Mouse (Mus musculus): Measurements from ENCODE around the gene Ptpn5. TPM values are rescaled to one million over a fixed set of nuclear protein-coding genes. Genes with fewer than 3 reads are reported as not detected.

The Ptpn5 gene
- polyA plus RNA-seq, 1 experiment: not detected

DNA sequence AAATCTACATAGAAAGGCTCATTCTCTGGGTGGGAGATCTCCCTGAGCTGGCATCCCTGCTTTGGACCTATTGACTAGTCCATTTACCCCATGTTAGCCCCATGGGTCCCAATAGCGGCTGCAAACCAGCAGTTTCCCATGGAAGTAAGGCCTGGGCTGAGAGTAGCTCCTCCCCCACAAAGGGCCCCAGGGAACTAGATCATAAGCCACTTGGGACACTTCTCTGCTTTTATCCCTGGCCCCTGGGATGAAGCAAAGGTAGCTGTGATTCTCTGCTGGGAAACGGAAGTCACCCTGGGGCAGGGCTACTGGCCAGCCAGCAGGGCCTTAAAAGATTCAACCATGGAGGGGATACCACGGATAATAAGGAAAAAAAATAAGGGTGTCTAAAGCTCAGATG is 56.8 kb downstream of the Ptpn5 start:
- 83% methylated on average over 3 of the region's 3 CpGs for WGBS

DNA sequence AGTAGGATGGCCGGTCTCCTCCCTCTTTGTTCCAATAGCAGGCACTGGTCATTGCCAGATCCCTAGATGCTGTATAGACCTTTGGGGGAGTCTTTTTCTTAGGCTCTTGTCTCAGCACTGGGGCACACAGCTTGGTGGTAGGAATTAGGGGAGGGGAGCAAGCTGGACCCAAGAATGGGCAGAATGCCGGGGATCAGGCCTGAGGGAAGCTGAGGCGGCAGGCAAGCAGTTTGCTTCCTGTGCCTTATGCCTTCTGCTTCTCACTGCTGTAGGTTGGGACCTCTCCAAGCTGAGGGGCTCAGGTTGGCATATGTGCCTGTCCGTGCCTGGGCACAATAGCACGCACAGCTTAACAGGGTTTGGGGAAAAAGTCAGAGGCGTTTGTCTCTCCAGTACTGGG is 57.3 kb downstream of the Ptpn5 start:
- Histone ChIP-seq H3K27ac (ENCODE audit: insufficient read depth, low read depth, low read length) (no peak overlapping the region), H3K4me1 (ENCODE audit: control insufficient read depth, insufficient read depth, low read length) (no peaks in the 10 kb centered on the region), H3K4me3 (ENCODE audit: insufficient read depth, low read depth, low read length) (no peak overlapping the region)
- WGBS: 94% methylated on average over 6 of the region's 6 CpGs
- no peak for TF ChIP-seq POLR2A (IDR thresholded peaks at IDR 0.05; ENCODE audit: insufficient read depth, low read depth, low read length)

More for the DNA sequence above, 56.8 kb downstream of the Ptpn5 start:
- H3K4me1 ChIP-seq (ENCODE audit: control insufficient read depth, insufficient read depth, low read length): no peaks in the 10 kb centered on the region
- no peak overlapping the region for H3K27ac ChIP-seq (ENCODE audit: insufficient read depth, low read depth, low read length)
- TF ChIP-seq POLR2A (IDR thresholded peaks at IDR 0.05; ENCODE audit: insufficient read depth, low read depth, low read length) (no peak), CTCF (IDR thresholded peaks at IDR 0.05; ENCODE audit: insufficient read depth, low read depth, low read length) (no peak)
- H3K4me3 ChIP-seq (ENCODE audit: insufficient read depth, low read depth, low read length): no peak overlapping the region

- no peak for TF ChIP-seq CTCF (IDR thresholded peaks at IDR 0.05; ENCODE audit: insufficient read depth, low read depth, low read length)
- H3K4me3 ChIP-seq (ENCODE audit: insufficient read depth, low read depth, low read length): no peak overlapping the region
- 61% methylated on average over 18 of the region's 18 CpGs for WGBS
- H3K27ac ChIP-seq (ENCODE audit: insufficient read depth, low read depth, low read length): no peak overlapping the region
- no peaks in the 10 kb centered on the region for H3K4me1 ChIP-seq (ENCODE audit: control insufficient read depth, insufficient read depth, low read length)
These were observed 59.7 kb downstream of the Ptpn5 start for GRCm38 (mm10) chr7:47073536-47074521.

GRCm38 (mm10) chr7:47072551-47072950 is 60.9 kb downstream of the Ptpn5 start:
- TF ChIP-seq POLR2A (IDR thresholded peaks at IDR 0.05; ENCODE audit: insufficient read depth, low read depth, low read length) (no peak), CTCF (IDR thresholded peaks at IDR 0.05; ENCODE audit: insufficient read depth, low read depth, low read length) (no peak)
- Histone ChIP-seq H3K27ac (ENCODE audit: insufficient read depth, low read depth, low read length) (no peak overlapping the region), H3K4me1 (ENCODE audit: control insufficient read depth, insufficient read depth, low read length) (no peaks in the 10 kb centered on the region), H3K4me3 (ENCODE audit: insufficient read depth, low read depth, low read length) (no peak overlapping the region)
- WGBS: 80% methylated on average over 5 of the region's 5 CpGs

GRCm38 (mm10) chr7:47067879-47068278 is 65.6 kb downstream of the Ptpn5 start:
- WGBS: 88% methylated on average over 5 of the region's 5 CpGs
- H3K4me1 ChIP-seq (ENCODE audit: control insufficient read depth, insufficient read depth, low read length): no peaks in the 10 kb centered on the region
- TF ChIP-seq CTCF (IDR thresholded peaks at IDR 0.05; ENCODE audit: insufficient read depth, low read depth, low read length): no peak
- no peak for TF ChIP-seq POLR2A (IDR thresholded peaks at IDR 0.05; ENCODE audit: insufficient read depth, low read depth, low read length)
- H3K27ac ChIP-seq (ENCODE audit: insufficient read depth, low read depth, low read length): no peak overlapping the region
- H3K4me3 ChIP-seq (ENCODE audit: insufficient read depth, low read depth, low read length): no peak overlapping the region

DNA sequence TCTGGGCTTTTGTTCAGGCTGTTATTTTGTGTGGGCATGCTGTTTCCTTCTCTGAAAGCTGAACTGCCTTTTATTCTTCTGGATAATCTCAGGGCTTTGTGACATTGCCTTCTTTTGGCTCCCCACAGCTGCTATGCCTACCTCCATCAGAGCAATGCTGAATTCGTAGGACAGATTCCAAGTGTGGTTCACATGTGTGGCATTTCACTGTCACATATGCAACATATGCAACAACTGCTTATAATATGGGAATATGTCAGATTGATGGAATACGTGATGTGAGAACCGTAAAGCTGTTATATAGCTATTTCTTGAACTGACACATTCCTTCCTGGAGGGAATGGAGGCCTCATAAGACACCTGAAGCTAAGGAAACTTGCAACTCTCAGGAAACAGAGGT is 66.5 kb downstream of the Ptpn5 start:
- H3K4me1 ChIP-seq (ENCODE audit: control insufficient read depth, insufficient read depth, low read length): no peaks in the 10 kb centered on the region
- WGBS: 86% methylated on average over 3 of the region's 3 CpGs
- no peak overlapping the region for H3K27ac ChIP-seq (ENCODE audit: insufficient read depth, low read depth, low read length)
- H3K4me3 ChIP-seq (ENCODE audit: insufficient read depth, low read depth, low read length): no peak overlapping the region
- TF ChIP-seq POLR2A (IDR thresholded peaks at IDR 0.05; ENCODE audit: insufficient read depth, low read depth, low read length) (no peak), CTCF (IDR thresholded peaks at IDR 0.05; ENCODE audit: insufficient read depth, low read depth, low read length) (no peak)

GRCm38 (mm10) chr7:47061560-47061959 is 71.9 kb downstream of the Ptpn5 start:
- TF ChIP-seq CTCF (IDR thresholded peaks at IDR 0.05; ENCODE audit: insufficient read depth, low read depth, low read length): no peak
- no peak for TF ChIP-seq POLR2A (IDR thresholded peaks at IDR 0.05; ENCODE audit: insufficient read depth, low read depth, low read length)
- no peaks in the 10 kb centered on the region; the same call in 1 of the 2 replicates for H3K4me1 ChIP-seq (ENCODE audit: control insufficient read depth, insufficient read depth, low read length)
- no peak overlapping the region for H3K27ac ChIP-seq (ENCODE audit: insufficient read depth, low read depth, low read length)
- WGBS: 65% methylated on average over 5 of the region's 5 CpGs
- no peak overlapping the region for H3K4me3 ChIP-seq (ENCODE audit: insufficient read depth, low read depth, low read length)

DNA sequence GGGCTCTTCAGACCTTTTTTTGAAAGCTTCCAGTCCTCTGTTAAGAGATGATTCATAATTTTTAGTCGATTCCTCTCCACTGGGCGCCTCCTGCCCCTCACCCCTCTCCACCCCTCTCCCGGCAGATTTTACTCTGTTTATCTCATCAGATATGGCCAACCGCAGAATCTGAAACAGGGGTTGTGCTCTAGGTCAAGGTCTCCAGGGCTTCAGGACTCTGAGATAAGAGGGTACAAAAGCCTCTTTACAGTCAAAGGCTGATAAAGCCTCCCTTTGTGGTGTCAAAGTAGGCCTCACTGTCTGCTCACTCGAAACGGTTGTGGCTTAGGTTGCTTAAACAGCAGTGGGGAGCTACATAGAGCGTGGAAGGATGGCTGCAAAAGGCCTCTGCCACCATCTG is 74.1 kb downstream of the Ptpn5 start:
- TF ChIP-seq CTCF (IDR thresholded peaks at IDR 0.05; ENCODE audit: insufficient read depth, low read depth, low read length) (no peak), POLR2A (IDR thresholded peaks at IDR 0.05; ENCODE audit: insufficient read depth, low read depth, low read length) (no peak)
- WGBS: 87% methylated on average over 7 of the region's 7 CpGs
- Histone ChIP-seq H3K4me1 (ENCODE audit: control insufficient read depth, insufficient read depth, low read length) (peaks cover 5% of the 10 kb centered on the region; the same call in 1 of the 2 replicates), H3K4me3 (ENCODE audit: insufficient read depth, low read depth, low read length) (no peak overlapping the region), H3K27ac (ENCODE audit: insufficient read depth, low read depth, low read length) (no peak overlapping the region)

DNA sequence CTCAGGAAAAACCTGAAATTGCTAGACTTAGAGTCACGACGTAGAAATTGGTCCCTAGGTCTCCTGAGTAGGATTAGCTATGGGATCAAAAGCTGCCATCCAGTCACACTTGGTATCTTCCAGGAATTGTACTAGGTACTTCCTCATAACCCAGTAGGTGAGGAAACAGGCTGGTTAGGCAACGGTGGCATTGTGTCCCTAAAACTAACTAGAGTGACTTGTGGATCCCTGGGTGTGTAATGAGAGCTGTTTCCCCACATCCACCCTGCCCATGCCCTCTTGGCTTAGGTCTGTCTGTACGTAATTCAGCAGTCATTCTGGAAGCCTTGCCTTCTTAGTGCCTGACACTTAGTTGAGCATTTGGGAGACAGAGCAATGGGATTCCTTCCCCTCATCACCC is 77.2 kb downstream of the Ptpn5 start:
- TF ChIP-seq POLR2A (IDR thresholded peaks at IDR 0.05; ENCODE audit: insufficient read depth, low read depth, low read length): no peak
- TF ChIP-seq CTCF (IDR thresholded peaks at IDR 0.05; ENCODE audit: insufficient read depth, low read depth, low read length): no peak
- 87% methylated on average over 4 of the region's 4 CpGs for WGBS
- no peak overlapping the region for H3K4me3 ChIP-seq (ENCODE audit: insufficient read depth, low read depth, low read length)
- no peak overlapping the region for H3K27ac ChIP-seq (ENCODE audit: insufficient read depth, low read depth, low read length)
- peaks cover 30% of the 10 kb centered on the region for H3K4me1 ChIP-seq (ENCODE audit: control insufficient read depth, insufficient read depth, low read length)

Measured in olfactory bulb, adult 2 months (tissue).